Mouse (Mus musculus) liver, adult 2 months (tissue): ENCODE measurements around the gene Epb41l1.

ENCODE experiments used
- CTCF ChIP-seq: fragments of 200-500 bp; IDR thresholded peaks from 2 replicates; pipeline ENCODE4 v1.5.1; 2011; ENCODE audit warnings: low read depth, low read length, control low read depth
- POLR2A ChIP-seq: fragments of 200-500 bp; IDR thresholded peaks from 2 replicates; pipeline ENCODE4 v1.6.1; 2011; ENCODE audit warnings: low read length, control low read depth; ENCODE audit not compliant: insufficient read depth; ENCODE audit errors: extremely low read depth

DNA sequence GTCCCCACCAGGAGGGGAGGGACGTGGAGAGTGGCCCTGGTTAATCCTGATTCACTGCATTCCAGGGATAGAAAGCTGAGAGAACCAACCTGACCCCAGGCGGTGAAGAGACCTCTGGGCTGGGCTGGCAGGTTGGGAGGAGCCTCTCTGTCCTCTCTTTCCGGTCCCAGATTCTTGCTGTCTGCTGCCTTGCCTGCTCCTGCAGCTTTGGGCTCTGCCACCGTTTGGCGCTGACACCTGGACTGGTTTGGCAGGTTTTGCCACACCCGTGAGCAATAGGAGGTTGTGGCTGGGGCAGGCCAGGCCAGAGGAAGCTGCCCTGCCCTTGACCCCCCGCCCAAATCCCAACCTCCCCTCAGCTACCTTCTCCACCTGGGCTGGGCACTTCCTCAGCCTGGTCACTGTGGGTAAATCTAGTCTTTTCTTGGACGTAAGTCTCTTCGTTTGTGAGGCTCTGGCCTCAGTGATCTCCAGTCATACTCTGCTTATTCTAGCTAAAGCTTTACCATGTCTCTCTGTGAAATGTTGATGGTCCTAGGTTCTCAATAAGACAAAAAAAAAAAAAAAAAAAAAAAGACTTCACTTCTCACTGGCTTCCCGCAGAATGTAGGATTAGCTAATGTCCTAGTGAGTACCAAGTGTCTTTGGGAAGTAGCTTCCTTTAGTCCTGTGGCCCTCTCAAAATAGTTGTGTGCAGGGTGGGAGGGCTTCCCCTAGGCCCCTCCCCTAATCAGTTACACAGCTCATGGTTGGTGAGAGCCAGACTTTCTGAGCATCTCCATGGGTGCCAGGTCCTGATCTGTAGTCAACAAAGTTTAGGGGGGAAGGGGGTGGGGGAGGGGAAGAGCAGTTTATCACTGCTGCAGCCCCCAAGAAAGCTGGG, 26.9 kb downstream of the Epb41l1 start:
- TF ChIP-seq POLR2A (no peak), CTCF (no peak)
